Mouse (Mus musculus): ENCODE measurements around the gene Mnt.
"Not testable (repeated sequence)": the region's sequence is repeated elsewhere in the genome, so short reads cannot be mapped to it uniquely, and the experiment has no call there.

The Mnt gene

DNA sequence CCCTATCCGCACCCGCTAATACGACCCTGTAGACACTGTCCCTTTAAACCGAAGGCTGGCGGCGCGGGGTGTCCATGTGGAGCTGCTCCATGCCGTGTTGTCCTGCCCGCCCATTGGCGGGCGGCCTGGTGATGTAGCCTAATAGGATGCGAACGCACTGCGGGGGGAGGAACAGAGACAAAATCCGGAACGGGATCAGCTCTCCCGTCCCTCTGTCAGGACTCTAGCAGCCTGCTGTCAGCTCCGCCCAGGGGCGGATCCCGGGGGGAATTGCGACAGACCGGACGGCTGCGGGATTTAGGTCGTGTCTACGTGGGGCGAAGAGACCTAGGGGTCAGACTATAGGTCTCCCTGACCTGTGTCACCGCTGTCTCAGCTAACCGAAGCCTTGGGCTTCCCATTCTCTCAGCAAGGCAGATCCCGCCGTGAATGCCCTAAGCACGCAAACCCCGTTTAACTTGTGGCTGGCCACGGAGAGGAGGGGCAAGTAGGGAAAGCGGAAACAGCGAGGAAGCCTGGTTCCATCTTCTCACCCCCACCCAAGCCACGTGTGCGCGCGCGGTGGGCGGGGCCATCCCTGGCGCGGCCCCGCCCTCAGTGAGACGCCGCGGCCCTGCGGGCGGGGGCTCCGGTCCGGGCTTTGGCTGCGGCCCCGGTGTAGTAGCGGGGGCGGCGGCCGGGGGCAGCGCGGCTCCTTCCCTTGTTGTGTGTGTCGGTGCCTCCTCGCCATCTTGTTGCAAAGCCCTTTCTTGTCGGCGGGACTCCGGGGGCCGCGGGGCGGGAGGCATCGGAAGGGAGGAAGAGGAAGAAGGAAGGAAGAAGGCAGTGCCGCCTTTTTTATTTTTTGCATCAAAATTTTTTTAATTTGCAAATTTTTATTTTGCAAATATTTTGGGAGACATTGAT, at the start of gene Mnt:
TSS of gene Mnt (plus strand) at position 665 of the 906 bp plus-strand sequence.
- in situ Hi-C loops (cut with MboI; ENCODE audit: low pct_unique_long_range_greater_than_20kb in 1 of 2, low sequenced_read_pairs in 2 of 2, unreplicated experiment in 1 of 2): no loop called here

- in situ Hi-C loops (cut with MboI; ENCODE audit: low pct_unique_long_range_greater_than_20kb in 1 of 2, low sequenced_read_pairs in 2 of 2, unreplicated experiment in 1 of 2): no loop called here
Observed at GRCm38 (mm10) chr11:74792874-74793273, 37.8 kb upstream of the Mnt start.

GRCm38 (mm10) chr11:74800658-74801057, 30.1 kb upstream of the Mnt start:
- in situ Hi-C loops (cut with MboI; ENCODE audit: low pct_unique_long_range_greater_than_20kb in 1 of 2, low sequenced_read_pairs in 2 of 2, unreplicated experiment in 1 of 2): no loop called here

DNA sequence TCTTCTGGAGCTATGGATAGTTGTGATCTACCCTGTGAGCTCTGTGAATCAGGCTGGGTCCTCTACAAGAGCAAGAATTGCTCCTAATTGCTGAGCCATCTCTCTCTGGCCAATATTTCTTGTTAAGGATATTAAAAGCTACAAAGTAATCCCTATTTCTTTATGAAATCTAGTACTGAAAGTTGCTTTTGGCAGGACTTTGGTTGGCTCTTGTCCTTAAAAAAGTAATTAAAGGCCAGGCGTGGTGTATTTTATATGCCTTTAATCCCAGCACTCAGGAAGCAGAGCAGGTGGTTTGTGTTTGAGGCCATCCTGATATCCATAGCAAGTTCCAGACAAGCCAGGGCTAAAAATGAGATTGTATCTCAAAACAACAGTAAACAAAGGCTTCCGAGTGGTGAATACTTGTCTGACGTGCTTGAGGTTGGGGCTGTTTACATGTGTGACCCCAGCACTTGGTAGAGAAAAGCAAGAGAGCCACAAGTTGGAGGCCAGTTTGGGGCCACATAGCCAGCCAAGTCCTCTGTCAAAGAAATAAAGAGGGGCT, 26.6 kb upstream of the Mnt start:
- in situ Hi-C loops (cut with MboI; ENCODE audit: low pct_unique_long_range_greater_than_20kb in 1 of 2, low sequenced_read_pairs in 2 of 2, unreplicated experiment in 1 of 2): no loop called here

- in situ Hi-C loops (cut with MboI; ENCODE audit: low pct_unique_long_range_greater_than_20kb in 1 of 2, low sequenced_read_pairs in 2 of 2, unreplicated experiment in 1 of 2): no loop called here
Observed at GRCm38 (mm10) chr11:74807246-74807882, 23.4 kb upstream of the Mnt start.

DNA sequence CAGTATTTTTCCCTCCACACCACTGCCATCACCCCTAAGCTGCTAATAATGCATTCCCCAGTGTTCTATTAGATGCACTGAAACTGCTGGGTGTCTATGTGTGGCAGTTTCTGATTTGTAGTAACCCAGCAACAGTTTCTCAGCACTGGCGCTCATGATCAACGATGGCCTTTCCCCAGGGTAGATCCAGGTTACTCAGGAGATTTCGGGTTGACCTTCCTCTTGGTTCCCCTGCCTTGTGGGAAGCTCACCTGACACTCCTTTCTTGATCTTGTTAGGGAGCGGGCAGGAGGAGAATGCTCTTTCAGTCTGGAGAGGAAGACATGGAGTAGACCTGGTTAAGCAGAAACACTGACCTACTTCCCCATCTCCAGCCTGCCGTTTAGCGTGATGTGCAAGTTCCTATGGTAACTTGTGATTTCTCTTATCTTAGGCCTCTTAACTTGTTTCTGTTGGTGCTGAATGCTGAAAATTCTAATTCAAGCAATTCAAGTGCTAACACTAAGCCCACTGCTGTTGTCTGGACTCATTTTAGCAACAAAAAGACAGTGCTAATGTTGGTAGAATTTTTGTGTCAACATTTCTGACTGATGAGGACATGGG, 22.4 kb upstream of the Mnt start:
- in situ Hi-C loops (cut with MboI; ENCODE audit: low pct_unique_long_range_greater_than_20kb in 1 of 2, low sequenced_read_pairs in 2 of 2, unreplicated experiment in 1 of 2): no loop called here

DNA sequence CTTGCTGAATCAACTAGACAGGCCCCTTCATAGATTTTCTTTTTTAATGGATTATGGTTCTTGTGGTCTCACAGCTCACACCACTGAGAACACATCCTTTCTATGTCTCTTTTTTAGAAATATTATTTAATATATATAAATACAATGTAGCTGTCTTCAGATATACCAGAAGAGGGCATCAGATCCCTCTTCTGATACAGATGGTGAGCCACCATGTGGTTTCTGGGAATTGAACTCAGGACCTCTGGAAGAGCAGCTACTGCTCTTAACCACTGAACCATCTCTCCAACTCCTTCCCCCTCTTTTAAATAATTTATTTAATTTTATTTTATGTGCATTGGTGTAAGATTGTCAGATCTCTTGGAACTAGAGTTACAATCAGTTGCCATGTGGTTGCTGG, 20.6 kb upstream of the Mnt start:
- in situ Hi-C loops (cut with MboI; ENCODE audit: low pct_unique_long_range_greater_than_20kb in 1 of 2, low sequenced_read_pairs in 2 of 2, unreplicated experiment in 1 of 2): no loop called here

DNA sequence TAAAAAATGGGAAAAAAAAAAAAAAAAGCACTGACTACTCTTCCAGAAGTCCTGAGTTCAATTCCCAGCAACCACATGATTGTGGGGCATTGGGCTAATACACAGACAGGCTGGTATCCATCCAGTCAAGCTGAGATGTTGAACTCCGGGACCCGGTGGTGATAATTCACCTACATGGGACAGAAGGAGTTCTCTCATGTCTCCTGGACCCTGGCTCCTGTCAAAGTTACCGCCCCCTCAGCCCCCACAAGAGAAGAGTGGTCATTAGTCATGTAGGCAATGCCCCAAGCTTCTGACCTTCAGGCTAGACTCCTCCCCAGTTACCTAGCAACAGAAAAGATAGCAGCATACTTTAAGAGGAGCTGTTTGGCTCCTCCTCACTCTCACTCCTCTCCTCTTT, 19.7 kb upstream of the Mnt start:
- in situ Hi-C loops (cut with MboI; ENCODE audit: low pct_unique_long_range_greater_than_20kb in 1 of 2, low sequenced_read_pairs in 2 of 2, unreplicated experiment in 1 of 2): not testable (repeated sequence)

GRCm38 (mm10) chr11:74811538-74811937, 19.2 kb upstream of the Mnt start:
- in situ Hi-C loops (cut with MboI; ENCODE audit: low pct_unique_long_range_greater_than_20kb in 1 of 2, low sequenced_read_pairs in 2 of 2, unreplicated experiment in 1 of 2): no loop called here

DNA sequence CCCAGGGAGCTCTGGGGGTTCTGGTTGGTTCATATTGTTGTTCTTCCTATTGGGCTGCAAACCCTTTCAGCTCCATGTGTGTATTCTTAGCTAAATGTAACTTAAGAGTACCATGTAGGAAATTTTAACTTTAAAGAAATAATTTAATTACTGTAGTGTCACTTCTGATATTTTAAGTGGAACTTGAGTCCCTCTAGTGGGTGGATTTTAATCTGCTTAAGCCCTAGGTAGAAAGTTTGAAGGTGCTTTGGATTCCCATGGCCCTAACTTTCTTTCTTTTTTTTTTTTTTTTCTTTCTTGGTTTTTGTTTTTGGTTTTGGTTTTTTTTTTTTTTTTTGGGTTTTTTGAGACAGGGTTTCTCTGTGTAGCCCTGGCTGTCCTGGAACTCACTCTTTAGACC, 14.9 kb upstream of the Mnt start:
- in situ Hi-C loops (cut with MboI; ENCODE audit: low pct_unique_long_range_greater_than_20kb in 1 of 2, low sequenced_read_pairs in 2 of 2, unreplicated experiment in 1 of 2): no loop called here

GRCm38 (mm10) chr11:74820921-74821320, 9.8 kb upstream of the Mnt start:
- in situ Hi-C loops (cut with MboI; ENCODE audit: low pct_unique_long_range_greater_than_20kb in 1 of 2, low sequenced_read_pairs in 2 of 2, unreplicated experiment in 1 of 2): no loop called here

DNA sequence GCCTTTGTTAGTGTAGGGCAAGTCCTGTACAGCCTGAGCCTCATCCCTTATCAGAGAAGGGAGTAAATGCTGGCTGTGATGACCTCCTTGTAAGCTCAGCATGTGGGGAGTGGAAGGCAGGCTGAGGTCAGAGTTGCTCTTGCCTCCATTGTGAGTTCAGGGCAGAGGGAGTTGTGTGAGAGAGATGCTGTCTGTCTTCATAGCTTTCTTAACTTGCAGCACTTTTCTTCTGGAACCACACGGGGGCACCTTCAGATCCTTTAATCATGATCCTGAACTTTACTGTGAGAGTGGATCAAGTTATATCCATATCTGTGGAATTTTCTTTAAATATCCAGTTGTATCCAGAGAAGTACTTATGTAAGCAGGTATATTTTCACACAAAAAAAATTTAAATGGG, 9.3 kb upstream of the Mnt start:
- in situ Hi-C loops (cut with MboI; ENCODE audit: low pct_unique_long_range_greater_than_20kb in 1 of 2, low sequenced_read_pairs in 2 of 2, unreplicated experiment in 1 of 2): no loop called here

- in situ Hi-C loops (cut with MboI; ENCODE audit: low pct_unique_long_range_greater_than_20kb in 1 of 2, low sequenced_read_pairs in 2 of 2, unreplicated experiment in 1 of 2): no loop called here
Observed at GRCm38 (mm10) chr11:74822746-74823440, 7.8 kb upstream of the Mnt start.

GRCm38 (mm10) chr11:74826151-74826550, 4.6 kb upstream of the Mnt start:
- in situ Hi-C loops (cut with MboI; ENCODE audit: low pct_unique_long_range_greater_than_20kb in 1 of 2, low sequenced_read_pairs in 2 of 2, unreplicated experiment in 1 of 2): no loop called here

GRCm38 (mm10) chr11:74826702-74827101, 4.0 kb upstream of the Mnt start:
- in situ Hi-C loops (cut with MboI; ENCODE audit: low pct_unique_long_range_greater_than_20kb in 1 of 2, low sequenced_read_pairs in 2 of 2, unreplicated experiment in 1 of 2): no loop called here

DNA sequence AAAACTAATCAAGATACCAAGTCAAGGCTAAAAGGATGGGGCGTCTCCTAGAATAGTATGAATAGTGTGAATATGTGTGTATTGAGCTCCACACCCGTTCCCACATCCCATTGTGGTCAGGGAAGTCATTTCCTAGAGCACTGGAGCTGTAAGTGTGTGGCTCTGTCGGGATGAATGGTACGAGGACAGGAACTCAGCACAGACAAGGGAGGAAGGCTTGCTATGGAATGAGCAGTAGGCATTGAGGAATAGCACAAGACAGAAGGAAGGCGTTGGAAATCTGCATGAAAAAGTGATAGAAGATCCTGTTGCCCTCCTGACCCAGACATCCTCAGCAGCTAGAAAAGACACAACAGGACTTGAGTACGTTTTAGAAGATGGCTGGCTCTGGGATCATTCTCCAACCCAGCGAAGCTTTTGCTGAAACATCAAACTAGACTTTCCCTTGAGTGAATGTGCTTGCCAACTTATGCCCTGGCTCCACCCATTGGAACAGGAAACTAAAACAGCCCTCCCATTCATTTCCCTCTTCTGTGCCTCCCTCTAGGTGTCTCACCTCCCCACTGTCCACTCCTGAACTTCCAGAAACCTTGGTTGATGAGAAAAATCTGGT, 2.8 kb upstream of the Mnt start:
- in situ Hi-C loops (cut with MboI; ENCODE audit: low pct_unique_long_range_greater_than_20kb in 1 of 2, low sequenced_read_pairs in 2 of 2, unreplicated experiment in 1 of 2): no loop called here

DNA sequence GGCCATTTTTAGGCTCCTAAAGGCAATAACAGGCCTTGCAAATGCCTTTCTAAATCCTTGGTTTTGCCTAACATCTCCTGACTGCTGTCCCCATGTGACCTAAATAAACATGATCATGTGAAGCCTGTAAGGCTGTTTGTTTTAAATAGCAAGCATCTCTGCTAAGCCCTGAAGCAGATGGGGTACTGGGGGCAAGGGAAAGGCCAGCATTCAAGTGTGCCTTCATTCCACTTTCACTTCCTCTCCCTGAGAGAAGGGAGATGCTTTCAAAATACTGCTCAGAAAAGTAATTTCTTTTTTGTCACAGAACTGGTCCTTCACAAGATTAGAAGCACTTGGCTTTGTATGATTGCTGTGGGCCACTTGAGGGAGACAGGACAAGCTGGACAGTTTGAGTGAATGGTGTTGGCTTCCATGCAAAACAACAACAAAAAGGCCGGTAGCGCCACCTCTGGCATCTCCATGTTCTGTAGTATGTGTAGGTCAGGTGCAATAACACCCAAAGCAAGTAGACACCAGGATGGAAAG, 2.3 kb upstream of the Mnt start:
- in situ Hi-C loops (cut with MboI; ENCODE audit: low pct_unique_long_range_greater_than_20kb in 1 of 2, low sequenced_read_pairs in 2 of 2, unreplicated experiment in 1 of 2): no loop called here

DNA sequence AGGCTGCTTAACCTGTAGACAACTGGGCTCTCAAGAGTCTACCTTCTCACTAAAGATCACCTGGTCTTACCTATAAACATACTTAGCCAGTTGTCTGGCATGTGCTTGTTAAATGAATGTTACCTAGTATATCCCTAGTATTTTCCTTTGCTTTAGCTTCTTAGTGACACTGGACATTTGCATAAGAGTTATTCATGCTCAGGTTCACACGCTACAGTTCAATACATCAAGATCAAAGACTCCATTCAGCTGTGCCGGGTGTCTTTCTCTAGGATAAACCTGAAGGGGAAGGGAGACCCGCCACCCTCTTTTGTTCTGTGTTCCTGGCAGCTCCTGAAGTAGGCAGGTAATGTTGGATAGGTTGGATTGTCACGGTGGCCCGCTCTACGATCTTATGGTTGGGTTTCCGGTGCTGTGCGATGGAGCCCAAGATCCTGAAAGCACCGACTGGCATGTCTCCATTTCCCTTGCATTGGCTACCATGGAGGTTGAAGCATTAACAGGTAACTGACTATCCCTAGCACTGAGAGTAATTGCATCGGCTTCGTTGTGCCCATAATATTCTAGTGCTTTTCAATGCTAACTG, 1.7 kb upstream of the Mnt start:
- in situ Hi-C loops (cut with MboI; ENCODE audit: low pct_unique_long_range_greater_than_20kb in 1 of 2, low sequenced_read_pairs in 2 of 2, unreplicated experiment in 1 of 2): no loop called here
